Mouse (Mus musculus): ENCODE results near the gene Cobl. TPM values are rescaled to one million over a fixed set of nuclear protein-coding genes. Genes with fewer than 3 reads are reported as not detected.

Cobl gene
- polyA plus RNA-seq, 1 experiment from 2014 or later = 28.7 TPM

GRCm38 (mm10) chr11:12290911-12291653 lies 173.7 kb downstream of the Cobl start:
- H3K9me3 ChIP-seq = no peaks in the 10 kb centered on the region
- no peaks in the 10 kb centered on the region for H3K36me3 ChIP-seq
- no peak overlapping the region for H3K9ac ChIP-seq
- no peak overlapping the region for H3K4me2 ChIP-seq
- no peak for ATAC-seq (ENCODE audit: insufficient number of reproducible peaks, low FRiP score, low TSS enrichment, low read depth)
- peaks cover 4% of the 10 kb centered on the region; the same call in 1 of the 2 replicates for H3K4me1 ChIP-seq
- H3K4me3 ChIP-seq = no peak overlapping the region
- 46% methylated on average over 7 of the region's 7 CpGs for WGBS
- H3K27me3 ChIP-seq = no peaks in the 10 kb centered on the region
- no peak overlapping the region for H3K27ac ChIP-seq

GRCm38 (mm10) chr11:12285319-12286021 lies 179.3 kb downstream of the Cobl start:
- 80% methylated on average over 4 of the region's 4 CpGs for WGBS
- Histone ChIP-seq H3K4me2 (no peak overlapping the region), H3K27me3 (no peaks in the 10 kb centered on the region)

GRCm38 (mm10) chr11:12280711-12281110 lies 184.0 kb downstream of the Cobl start:
- Histone ChIP-seq H3K4me2 (no peak overlapping the region), H3K36me3 (no peaks in the 10 kb centered on the region), H3K4me1 (no peaks in the 10 kb centered on the region), H3K9me3 (no peaks in the 10 kb centered on the region), H3K27ac (no peak overlapping the region), H3K27me3 (no peaks in the 10 kb centered on the region), H3K9ac (no peak overlapping the region), H3K4me3 (no peak overlapping the region)
- no peak for ATAC-seq (ENCODE audit: insufficient number of reproducible peaks, low FRiP score, low TSS enrichment, low read depth)
- WGBS = 61% methylated on average over 7 of the region's 7 CpGs

More at GRCm38 (mm10) chr11:12285319-12286021, 179.3 kb downstream of the Cobl start:
- Histone ChIP-seq H3K9ac (no peak overlapping the region), H3K4me3 (no peak overlapping the region), H3K36me3 (no peaks in the 10 kb centered on the region), H3K27ac (no peak overlapping the region), H3K9me3 (no peaks in the 10 kb centered on the region), H3K4me1 (no peaks in the 10 kb centered on the region)
- no peak for ATAC-seq (ENCODE audit: insufficient number of reproducible peaks, low FRiP score, low TSS enrichment, low read depth)

- H3K4me1 ChIP-seq = no peaks in the 10 kb centered on the region
- no peak overlapping the region for H3K9ac ChIP-seq
- H3K4me2 ChIP-seq = no peak overlapping the region
- H3K4me3 ChIP-seq = no peak overlapping the region
- no peak for ATAC-seq (ENCODE audit: insufficient number of reproducible peaks, low FRiP score, low TSS enrichment, low read depth)
- H3K9me3 ChIP-seq = no peaks in the 10 kb centered on the region
- H3K36me3 ChIP-seq = no peaks in the 10 kb centered on the region
- H3K27ac ChIP-seq = no peak overlapping the region
- WGBS = 71% methylated on average over 2 of the region's 2 CpGs
- H3K27me3 ChIP-seq = no peaks in the 10 kb centered on the region
Observed at GRCm38 (mm10) chr11:12274276-12274675, 190.5 kb downstream of the Cobl start.

GRCm38 (mm10) chr11:12273726-12274125 lies 191.0 kb downstream of the Cobl start:
- Histone ChIP-seq H3K27ac (no peak overlapping the region), H3K9me3 (no peaks in the 10 kb centered on the region), H3K4me3 (no peak overlapping the region), H3K36me3 (no peaks in the 10 kb centered on the region), H3K4me1 (no peaks in the 10 kb centered on the region), H3K9ac (no peak overlapping the region), H3K4me2 (no peak overlapping the region), H3K27me3 (no peaks in the 10 kb centered on the region)
- ATAC-seq (ENCODE audit: insufficient number of reproducible peaks, low FRiP score, low TSS enrichment, low read depth) = no peak
- 88% methylated on average over 6 of the region's 6 CpGs for WGBS

GRCm38 (mm10) chr11:12258411-12258810 lies 206.3 kb downstream of the Cobl start:
- no peak for ATAC-seq (ENCODE audit: insufficient number of reproducible peaks, low FRiP score, low TSS enrichment, low read depth)
- Histone ChIP-seq H3K36me3 (no peaks in the 10 kb centered on the region), H3K4me3 (no peak overlapping the region), H3K27ac (no peak overlapping the region), H3K4me2 (no peak overlapping the region), H3K4me1 (no peaks in the 10 kb centered on the region), H3K9me3 (no peaks in the 10 kb centered on the region), H3K9ac (no peak overlapping the region), H3K27me3 (no peaks in the 10 kb centered on the region)
- WGBS = 54% methylated on average over 2 of the region's 2 CpGs

- no peak for ATAC-seq (ENCODE audit: insufficient number of reproducible peaks, low FRiP score, low TSS enrichment, low read depth)
- no peak overlapping the region for H3K4me2 ChIP-seq
- no peaks in the 10 kb centered on the region for H3K4me1 ChIP-seq
- H3K27me3 ChIP-seq = no peaks in the 10 kb centered on the region
- no peak overlapping the region for H3K9ac ChIP-seq
- no peaks in the 10 kb centered on the region for H3K9me3 ChIP-seq
- 91% methylated on average over 5 of the region's 5 CpGs for WGBS
- no peaks in the 10 kb centered on the region for H3K36me3 ChIP-seq
- H3K4me3 ChIP-seq = no peak overlapping the region
- H3K27ac ChIP-seq = no peak overlapping the region
Observed at GRCm38 (mm10) chr11:12257324-12258118, 207.2 kb downstream of the Cobl start.

- H3K4me3 ChIP-seq = no peak overlapping the region
- no peak overlapping the region for H3K4me2 ChIP-seq
- no peaks in the 10 kb centered on the region for H3K27me3 ChIP-seq
- no peak overlapping the region for H3K9ac ChIP-seq
- H3K36me3 ChIP-seq = no peaks in the 10 kb centered on the region
- 81% methylated on average over 4 of the region's 4 CpGs for WGBS
- H3K4me1 ChIP-seq = no peaks in the 10 kb centered on the region
- no peak for ATAC-seq (ENCODE audit: insufficient number of reproducible peaks, low FRiP score, low TSS enrichment, low read depth)
- no peaks in the 10 kb centered on the region for H3K9me3 ChIP-seq
- H3K27ac ChIP-seq = no peak overlapping the region
Observed at GRCm38 (mm10) chr11:12245327-12245915, 219.3 kb downstream of the Cobl start.

GRCm38 (mm10) chr11:12236341-12236740 lies 228.4 kb downstream of the Cobl start:
- Histone ChIP-seq H3K27ac (no peak overlapping the region), H3K27me3 (no peaks in the 10 kb centered on the region), H3K4me3 (no peak overlapping the region), H3K4me1 (0 out of 2 replicates have a peak, but pooled peaks cover 5% of the 10 kb centered on the region), H3K9me3 (no peaks in the 10 kb centered on the region), H3K9ac (no peak overlapping the region), H3K4me2 (no peak overlapping the region), H3K36me3 (no peaks in the 10 kb centered on the region)
- no peak for ATAC-seq (ENCODE audit: insufficient number of reproducible peaks, low FRiP score, low TSS enrichment, low read depth)
- 55% methylated on average over 1 of the region's 1 CpGs for WGBS

- Histone ChIP-seq H3K9ac (no peak overlapping the region), H3K27me3 (no peaks in the 10 kb centered on the region), H3K4me1 (0 out of 2 replicates have a peak, but pooled peaks cover 5% of the 10 kb centered on the region), H3K9me3 (no peaks in the 10 kb centered on the region), H3K36me3 (no peaks in the 10 kb centered on the region), H3K4me3 (no peak overlapping the region), H3K4me2 (no peak overlapping the region), H3K27ac (no peak overlapping the region)
- WGBS = 65% methylated on average over 4 of the region's 4 CpGs
- no peak for ATAC-seq (ENCODE audit: insufficient number of reproducible peaks, low FRiP score, low TSS enrichment, low read depth)
Observed at GRCm38 (mm10) chr11:12234876-12235275, 229.9 kb downstream of the Cobl start.

GRCm38 (mm10) chr11:12234126-12234525 lies 230.6 kb downstream of the Cobl start:
- H3K4me3 ChIP-seq = no peak overlapping the region
- H3K9me3 ChIP-seq = no peaks in the 10 kb centered on the region
- H3K36me3 ChIP-seq = no peaks in the 10 kb centered on the region
- no peak overlapping the region for H3K4me2 ChIP-seq
- ATAC-seq (ENCODE audit: insufficient number of reproducible peaks, low FRiP score, low TSS enrichment, low read depth) = no peak
- H3K4me1 ChIP-seq = 0 out of 2 replicates have a peak, but pooled peaks cover 5% of the 10 kb centered on the region
- 83% methylated on average over 1 of the region's 1 CpGs for WGBS
- H3K9ac ChIP-seq = no peak overlapping the region
- H3K27me3 ChIP-seq = no peaks in the 10 kb centered on the region
- no peak overlapping the region for H3K27ac ChIP-seq
